Mouse (Mus musculus) kidney, embryonic 15.5 days (tissue): ENCODE data around the gene Pask. TPM values are rescaled to one million over a fixed set of nuclear protein-coding genes. Genes with fewer than 3 reads are reported as not detected.

ENCODE experiments used
- ATAC-seq: fragments of 200-750 bp; cut with Nextera tagmentation; replicated peaks from 2 replicates; pipeline ENCODE4 v1.8.0; 2017; ENCODE audit warnings: moderate TSS enrichment; ENCODE audit not compliant: low FRiP score
- H3K27ac ChIP-seq: fragments of 300-500 bp; sonication (generic); 2 replicates; pipeline ENCODE4 v1.5.1; 2015; ENCODE audit warnings: mild to moderate bottlenecking, inconsistent platforms
- H3K27me3 ChIP-seq: fragments of 300-500 bp; sonication (generic); 2 replicates; pipeline ENCODE4 v1.6.1; 2015; ENCODE audit warnings: inconsistent platforms
- H3K36me3 ChIP-seq: fragments of 300-500 bp; sonication (generic); 2 replicates; pipeline ENCODE4 v1.6.1; 2015; ENCODE audit warnings: inconsistent platforms
- H3K4me1 ChIP-seq: fragments of 300-500 bp; sonication (generic); 2 replicates; pipeline ENCODE4 v1.6.1; 2015; ENCODE audit warnings: inconsistent platforms
- H3K4me2 ChIP-seq: fragments of 300-500 bp; sonication (generic); 2 replicates; pipeline ENCODE4 v1.6.1; 2015; ENCODE audit warnings: moderate library complexity, mild to moderate bottlenecking, inconsistent platforms
- H3K4me3 ChIP-seq: fragments of 300-500 bp; sonication (generic); replicated peaks from 2 replicates; pipeline ENCODE4 v1.5.1; 2015; ENCODE audit warnings: mild to moderate bottlenecking, inconsistent platforms
- H3K9ac ChIP-seq: fragments of 300-500 bp; sonication (generic); 2 replicates; pipeline ENCODE4 v1.6.1; 2015; ENCODE audit warnings: mild to moderate bottlenecking, inconsistent platforms
- H3K9me3 ChIP-seq: fragments of 300-500 bp; sonication (generic); replicated peaks from 2 replicates; pipeline ENCODE4 v1.6.1; 2016; ENCODE audit warnings: inconsistent platforms
- WGBS: fragments of 180-500 bp; shearing (Covaris S2); methylation state at CpG from one replicate; pipeline ENCODE4 v1.1.7; 2015; ENCODE audit warnings: mixed read lengths; 5-methylcytosine and 5-hydroxymethylcytosine counted together
- polyA plus RNA-seq: library from polyadenylated mRNA; unstranded; fragments of >200 nt; fragmentation: Nextera tagmentation; extraction: Ambion mirVana; gene quantifications from 2 replicates; pipeline ENCODE4 v1.2.1, GENCODE M21; 2015

Pask gene
- 15.9 and 17.4 TPM in 2 replicates for polyA plus RNA-seq

- Histone ChIP-seq H3K4me3 (peak within 1 kb of the TSS; percentile 78), H3K4me2 (peak within 1 kb of the TSS; percentile 83), H3K36me3 (peaks cover 18% of the 10 kb centered on the region), H3K9me3 (no peaks in the 10 kb centered on the region), H3K27ac (peak within 1 kb of the TSS; percentile 76), H3K9ac (peak within 1 kb of the TSS; percentile 74), H3K4me1 (peaks cover 23% of the 10 kb centered on the region), H3K27me3 (no peaks in the 10 kb centered on the region)
- whole genome bisulfite sequencing = under 1% methylated on average over 63 of the region's 63 CpGs
- ATAC-seq = peak; percentile 97
Measured at GRCm38 (mm10) chr1:93342648-93343503, at the start of gene Pask, which contains the start of gene Ppp1r7. Gene Pask, minus strand, starts transcription at chr1:93343482. Gene Ppp1r7, plus strand, starts transcription at chr1:93342854.

- Histone ChIP-seq H3K9ac (no peak overlapping the region), H3K27ac (no peak overlapping the region), H3K9me3 (no peaks in the 10 kb centered on the region), H3K4me3 (no peak overlapping the region), H3K27me3 (no peaks in the 10 kb centered on the region), H3K36me3 (no peaks in the 10 kb centered on the region), H3K4me1 (no peaks in the 10 kb centered on the region), H3K4me2 (no peak overlapping the region)
- no peak for ATAC-seq
- WGBS = 75% methylated on average over 2 of the region's 2 CpGs
Measured at GRCm38 (mm10) chr1:93388906-93389305, 45.6 kb upstream of the Pask start.

- no peaks in the 10 kb centered on the region for H3K9me3 ChIP-seq
- H3K9ac ChIP-seq = no peak overlapping the region
- no peaks in the 10 kb centered on the region for H3K27me3 ChIP-seq
- no peaks in the 10 kb centered on the region for H3K4me1 ChIP-seq
- H3K36me3 ChIP-seq = no peaks in the 10 kb centered on the region
- no peak overlapping the region for H3K4me2 ChIP-seq
- H3K4me3 ChIP-seq = no peak overlapping the region
- no peak for ATAC-seq
- WGBS = 51% methylated on average over 2 of the region's 2 CpGs
- H3K27ac ChIP-seq = no peak overlapping the region
Measured at GRCm38 (mm10) chr1:93387198-93387597, 43.9 kb upstream of the Pask start.

GRCm38 (mm10) chr1:93379117-93379516 is 35.8 kb upstream of the Pask start:
- Histone ChIP-seq H3K27me3 (no peaks in the 10 kb centered on the region), H3K9ac (no peak overlapping the region), H3K4me2 (no peak overlapping the region), H3K4me3 (no peak overlapping the region), H3K36me3 (no peaks in the 10 kb centered on the region), H3K9me3 (no peaks in the 10 kb centered on the region), H3K4me1 (no peaks in the 10 kb centered on the region), H3K27ac (no peak overlapping the region)
- no peak for ATAC-seq
- WGBS = 80% methylated on average over 5 of the region's 5 CpGs

- Histone ChIP-seq H3K27me3 (no peaks in the 10 kb centered on the region), H3K27ac (no peak overlapping the region), H3K36me3 (no peaks in the 10 kb centered on the region), H3K9ac (no peak overlapping the region), H3K4me3 (no peak overlapping the region), H3K9me3 (no peaks in the 10 kb centered on the region), H3K4me2 (no peak overlapping the region), H3K4me1 (no peaks in the 10 kb centered on the region)
- no peak for ATAC-seq
- 70% methylated on average over 5 of the region's 5 CpGs for WGBS
Measured at GRCm38 (mm10) chr1:93377307-93377706, 34.0 kb upstream of the Pask start.

- Histone ChIP-seq H3K4me3 (no peak within 1 kb of the TSS), H3K36me3 (no peaks in the 10 kb centered on the region), H3K27me3 (no peaks in the 10 kb centered on the region), H3K4me2 (no peak within 1 kb of the TSS), H3K4me1 (no peaks in the 10 kb centered on the region), H3K27ac (no peak within 1 kb of the TSS), H3K9me3 (no peaks in the 10 kb centered on the region), H3K9ac (no peak within 1 kb of the TSS)
- no peak for ATAC-seq
- 63% methylated on average over 4 of the region's 4 CpGs for WGBS
Measured at GRCm38 (mm10) chr1:93373665-93374064, 30.4 kb upstream of the Pask start, which contains the start of gene Ano7. Gene Ano7, plus strand, starts transcription at chr1:93373930.

GRCm38 (mm10) chr1:93365641-93366040 is 22.4 kb upstream of the Pask start:
- H3K4me3 ChIP-seq = no peak overlapping the region
- H3K9me3 ChIP-seq = no peaks in the 10 kb centered on the region
- no peak overlapping the region for H3K27ac ChIP-seq
- WGBS = 92% methylated on average over 6 of the region's 6 CpGs
- ATAC-seq = no peak
- no peak overlapping the region for H3K9ac ChIP-seq
- H3K27me3 ChIP-seq = no peaks in the 10 kb centered on the region
- peaks cover 63% of the 10 kb centered on the region for H3K36me3 ChIP-seq
- no peak overlapping the region for H3K4me2 ChIP-seq
- H3K4me1 ChIP-seq = no peaks in the 10 kb centered on the region

GRCm38 (mm10) chr1:93362661-93363060 is 19.4 kb upstream of the Pask start:
- no peak for ATAC-seq
- no peak overlapping the region for H3K4me2 ChIP-seq
- no peak overlapping the region for H3K4me3 ChIP-seq
- H3K36me3 ChIP-seq = peaks cover 89% of the 10 kb centered on the region
- no peak overlapping the region for H3K9ac ChIP-seq
- no peaks in the 10 kb centered on the region for H3K27me3 ChIP-seq
- no peak overlapping the region for H3K27ac ChIP-seq
- H3K9me3 ChIP-seq = no peaks in the 10 kb centered on the region
- 88% methylated on average over 4 of the region's 4 CpGs for WGBS
- H3K4me1 ChIP-seq = no peaks in the 10 kb centered on the region

- 94% methylated on average over 2 of the region's 2 CpGs for WGBS
- H3K36me3 ChIP-seq = peaks cover 99% of the 10 kb centered on the region
Measured at GRCm38 (mm10) chr1:93352724-93353123, 9.4 kb upstream of the Pask start.

GRCm38 (mm10) chr1:93349701-93350100 is 6.4 kb upstream of the Pask start:
- Histone ChIP-seq H3K4me2 (no peak overlapping the region), H3K27me3 (no peaks in the 10 kb centered on the region), H3K27ac (no peak overlapping the region), H3K4me3 (no peak overlapping the region), H3K36me3 (peaks cover 86% of the 10 kb centered on the region), H3K4me1 (peaks cover 5% of the 10 kb centered on the region), H3K9me3 (no peaks in the 10 kb centered on the region), H3K9ac (no peak overlapping the region)
- WGBS = 37% methylated on average over 4 of the region's 4 CpGs
- no peak for ATAC-seq

More at GRCm38 (mm10) chr1:93352724-93353123, 9.4 kb upstream of the Pask start:
- H3K9ac ChIP-seq = no peak overlapping the region
- H3K27ac ChIP-seq = no peak overlapping the region
- H3K4me2 ChIP-seq = no peak overlapping the region
- ATAC-seq = no peak
- H3K4me3 ChIP-seq = no peak overlapping the region
- H3K9me3 ChIP-seq = no peaks in the 10 kb centered on the region
- H3K4me1 ChIP-seq = no peaks in the 10 kb centered on the region
- no peaks in the 10 kb centered on the region for H3K27me3 ChIP-seq

GRCm38 (mm10) chr1:93347176-93347575 is 3.9 kb upstream of the Pask start:
- no peaks in the 10 kb centered on the region for H3K27me3 ChIP-seq
- H3K4me1 ChIP-seq = peaks cover 12% of the 10 kb centered on the region
- H3K4me2 ChIP-seq = no peak overlapping the region
- H3K36me3 ChIP-seq = peaks cover 61% of the 10 kb centered on the region
- H3K27ac ChIP-seq = no peak overlapping the region
- H3K9me3 ChIP-seq = no peaks in the 10 kb centered on the region
- ATAC-seq = no peak
- no peak overlapping the region for H3K4me3 ChIP-seq
- no peak overlapping the region for H3K9ac ChIP-seq
- WGBS = 89% methylated on average over 5 of the region's 5 CpGs

GRCm38 (mm10) chr1:93343504-93344047 is 294 bp upstream of the Pask start:
- Histone ChIP-seq H3K27me3 (no peaks in the 10 kb centered on the region), H3K4me1 (peaks cover 23% of the 10 kb centered on the region), H3K36me3 (peaks cover 25% of the 10 kb centered on the region), H3K9me3 (no peaks in the 10 kb centered on the region), H3K27ac (peak overlapping the region; percentile 76), H3K4me3 (peak overlapping the region; percentile 78), H3K4me2 (peak overlapping the region; percentile 83), H3K9ac (peak overlapping the region; percentile 74)
- WGBS = under 1% methylated on average over 39 of the region's 39 CpGs
- ATAC-seq = peak; percentile 97
